Mouse (Mus musculus) neural tube, embryonic 10.5 days (tissue): ENCODE measurements around the gene Gsg1l.

Source experiments
- DNase-seq: peaks from one replicate; pipeline ENCODE4 v3.0.0-alpha.2; 2017; ENCODE audit warnings: low spot score; ENCODE audit errors: extremely low spot score

The Gsg1l gene

DNA sequence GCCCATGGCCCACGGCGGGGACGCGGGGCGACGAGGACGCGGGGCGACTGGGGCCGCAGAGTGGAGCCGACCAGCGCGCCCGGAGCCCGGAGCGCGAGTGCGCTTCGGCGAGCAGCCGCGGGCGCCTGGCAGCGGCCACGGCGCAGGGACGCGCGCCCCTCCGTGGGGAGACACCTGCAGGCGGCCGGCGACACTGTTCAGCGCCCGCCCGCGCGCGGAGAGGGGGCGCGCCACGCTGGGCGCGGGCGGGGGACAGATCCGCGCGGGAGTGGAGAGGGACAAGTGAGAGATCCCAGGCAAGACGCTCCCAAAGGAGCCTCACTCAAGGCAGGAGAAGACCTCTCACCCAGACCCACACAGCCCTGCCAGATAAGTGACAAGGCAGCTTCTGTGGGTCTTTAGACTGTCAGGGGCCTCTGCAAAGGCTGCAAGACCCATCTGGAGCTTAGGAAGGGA, at the start of gene Gsg1l:
Gene Gsg1l, minus strand, starts transcription at position 126 of the 456 bp plus-strand sequence.
- DNase-seq: no peak

DNA sequence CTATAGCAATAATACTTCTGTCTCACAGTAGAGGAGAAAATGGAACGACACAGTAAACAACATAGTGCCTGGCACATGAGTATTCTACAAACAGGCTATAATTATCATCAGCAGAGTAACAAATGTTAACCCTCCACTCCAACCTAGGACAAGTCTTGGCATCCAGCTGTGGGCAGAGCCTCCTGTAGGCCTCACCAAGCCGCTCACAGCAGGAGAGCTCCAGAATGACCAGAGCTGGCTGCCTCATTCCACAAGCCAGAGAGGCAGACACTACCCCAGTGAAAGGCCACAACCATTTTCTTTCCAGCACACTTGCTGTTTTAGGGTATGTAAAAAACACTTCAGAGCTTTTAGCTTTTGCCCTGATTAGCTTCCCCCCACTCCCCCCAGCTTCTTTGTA, 45.5 kb upstream of the Gsg1l start:
- no peak for DNase-seq

DNA sequence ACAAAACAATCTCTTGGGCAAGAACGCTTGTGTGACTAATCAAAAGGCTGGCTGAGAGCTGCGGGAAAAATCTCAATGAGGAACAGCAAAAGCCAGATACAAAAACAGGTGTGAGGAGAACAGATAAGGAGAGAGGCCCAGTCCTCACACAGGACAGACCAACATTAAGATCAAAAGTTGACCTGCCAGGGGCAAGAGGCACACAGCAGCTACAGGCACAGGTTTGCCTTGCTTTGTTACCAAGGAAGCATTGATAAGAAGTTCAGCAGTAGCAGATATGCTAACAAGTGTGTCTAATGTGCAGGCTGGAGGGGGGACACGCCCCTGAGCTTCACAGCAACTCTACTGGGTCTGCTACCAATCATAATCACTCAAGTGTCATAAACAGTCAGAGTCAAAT, 44.3 kb upstream of the Gsg1l start:
- no peak for DNase-seq

DNA sequence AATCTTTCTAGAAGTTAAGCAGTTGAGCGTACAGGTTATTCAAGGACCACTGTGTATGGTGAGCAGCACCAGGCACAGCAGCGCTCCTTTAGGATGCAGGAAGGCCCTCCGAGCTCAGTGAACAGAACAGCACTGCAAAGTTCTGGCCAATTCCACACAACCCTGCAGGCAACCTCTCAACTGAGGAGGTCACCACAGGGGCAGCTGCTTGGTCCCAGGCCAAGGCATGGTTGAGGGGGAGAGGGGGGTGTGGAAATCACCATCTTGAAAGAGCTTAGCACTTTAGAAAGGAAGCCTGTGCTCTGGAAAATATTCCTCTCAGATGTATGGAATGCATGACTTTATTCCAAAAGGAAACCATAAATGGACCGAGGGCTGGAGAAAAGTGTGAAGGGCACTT, 39.3 kb upstream of the Gsg1l start:
- DNase-seq: no peak

DNA sequence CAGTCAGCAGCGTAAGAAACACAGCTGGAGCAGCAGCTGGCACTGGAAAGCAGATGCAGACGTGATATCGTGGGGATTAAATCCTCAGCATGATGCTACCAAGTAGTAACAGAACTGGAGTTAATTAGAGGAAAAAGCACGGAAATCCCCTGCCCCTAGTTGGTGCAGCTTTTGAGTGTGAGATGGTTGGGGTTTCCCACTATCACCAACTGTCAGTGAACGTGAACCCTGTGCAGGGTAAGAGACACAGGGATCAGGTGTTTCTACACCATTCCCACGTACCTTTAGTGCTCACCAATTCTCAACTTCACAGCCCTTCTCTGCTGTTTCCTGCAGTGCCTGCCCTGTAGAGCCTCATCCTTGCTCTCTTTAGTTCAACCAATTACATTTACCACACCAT, 37.6 kb upstream of the Gsg1l start:
- no peak for DNase-seq

DNA sequence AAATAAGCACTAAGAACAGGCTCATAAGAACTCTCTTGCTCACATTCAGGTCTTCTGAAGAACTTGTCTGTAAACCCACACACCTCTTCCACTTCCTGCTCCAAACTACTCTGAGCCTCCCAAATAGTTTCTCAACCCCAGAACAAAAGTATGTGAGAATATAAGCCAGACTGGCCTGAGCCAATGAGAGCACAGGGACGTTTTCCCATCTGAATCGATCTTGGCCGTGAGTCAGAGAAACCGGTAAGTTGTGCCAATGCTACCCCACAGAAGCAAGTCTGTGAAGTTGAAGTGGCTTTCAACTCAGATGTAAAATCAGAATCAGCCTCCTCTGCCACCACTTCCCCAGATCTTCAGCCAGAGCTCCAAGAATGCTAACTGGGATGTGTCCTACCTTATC, 31.1 kb upstream of the Gsg1l start:
- DNase-seq: no peak

DNA sequence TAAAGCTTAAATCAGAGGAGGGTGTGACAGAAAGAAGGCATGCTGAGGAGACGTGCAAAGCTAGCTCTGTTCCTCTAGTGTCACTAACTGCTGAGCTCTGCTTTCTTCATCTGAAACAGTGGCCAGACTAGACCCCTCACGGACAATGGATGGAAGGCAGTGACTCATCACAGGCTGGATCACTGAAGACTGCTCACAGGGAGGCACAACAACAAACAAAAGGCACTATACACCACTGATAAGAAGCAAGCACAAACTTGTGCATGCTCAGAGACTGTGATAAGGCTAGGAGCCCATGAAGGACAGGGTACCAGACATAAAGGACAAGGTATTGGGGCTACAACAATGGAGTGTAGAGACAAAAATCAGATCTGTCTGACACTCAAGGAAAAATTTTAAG, 29.0 kb upstream of the Gsg1l start:
- DNase-seq: no peak

DNA sequence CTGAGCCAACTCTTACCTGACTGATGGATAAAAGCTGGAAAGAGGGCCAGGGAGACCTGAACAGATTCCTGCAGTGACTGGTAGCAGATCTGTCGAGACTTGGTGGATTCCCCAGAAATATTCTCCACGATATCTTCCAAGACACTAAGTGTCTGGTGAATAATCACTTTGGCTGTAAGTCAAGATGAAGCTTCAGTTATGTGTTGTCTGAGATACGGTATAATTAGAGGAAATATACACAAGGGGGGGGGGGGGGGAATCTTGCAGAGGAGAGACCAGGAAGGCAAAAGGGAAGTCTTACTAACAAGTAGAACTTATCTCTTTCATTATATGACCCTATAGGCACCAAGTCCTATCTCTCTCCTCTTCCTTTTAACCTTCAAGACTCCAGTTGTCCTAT, 27.7 kb upstream of the Gsg1l start:
- no peak for DNase-seq

DNA sequence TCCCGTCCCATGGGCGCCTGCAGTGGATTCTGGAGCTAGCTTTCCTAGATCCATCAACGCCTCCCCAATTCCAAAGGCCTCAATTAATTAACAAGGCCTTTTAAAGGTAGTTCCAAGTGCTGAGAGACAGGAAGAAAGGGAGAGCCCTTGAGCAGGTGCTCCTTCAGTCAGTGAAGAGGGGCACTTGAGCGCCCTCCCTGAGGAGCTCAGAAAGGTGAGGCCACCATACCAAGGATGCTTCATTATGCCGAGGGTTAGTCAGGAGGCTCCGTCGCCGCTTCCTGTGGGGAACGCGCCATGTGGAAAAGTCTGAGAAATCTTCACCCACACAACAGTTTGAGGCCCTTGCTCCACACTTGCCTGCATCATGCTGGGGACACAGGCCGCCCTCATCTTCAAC, 18.2 kb upstream of the Gsg1l start:
- DNase-seq: no peak

DNA sequence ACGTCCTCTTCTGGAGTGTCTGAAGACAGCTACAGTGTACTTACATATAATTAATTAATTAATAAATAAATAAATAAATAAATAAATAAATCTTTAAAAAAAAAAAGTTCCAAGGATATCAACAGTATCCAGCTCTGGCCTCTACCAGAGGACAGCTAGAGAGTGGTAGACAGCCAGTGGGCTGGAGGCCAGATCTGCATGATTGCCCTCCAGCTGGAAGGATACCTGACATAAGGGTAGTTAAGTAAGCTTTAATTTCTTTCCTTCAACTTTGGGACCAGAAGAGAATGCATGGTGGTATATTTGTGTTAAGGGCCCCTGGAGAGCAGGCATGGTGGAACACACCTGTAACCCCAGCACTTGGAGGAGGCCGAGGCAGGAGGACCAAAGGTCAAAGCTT, 17.6 kb upstream of the Gsg1l start:
- no peak for DNase-seq

DNA sequence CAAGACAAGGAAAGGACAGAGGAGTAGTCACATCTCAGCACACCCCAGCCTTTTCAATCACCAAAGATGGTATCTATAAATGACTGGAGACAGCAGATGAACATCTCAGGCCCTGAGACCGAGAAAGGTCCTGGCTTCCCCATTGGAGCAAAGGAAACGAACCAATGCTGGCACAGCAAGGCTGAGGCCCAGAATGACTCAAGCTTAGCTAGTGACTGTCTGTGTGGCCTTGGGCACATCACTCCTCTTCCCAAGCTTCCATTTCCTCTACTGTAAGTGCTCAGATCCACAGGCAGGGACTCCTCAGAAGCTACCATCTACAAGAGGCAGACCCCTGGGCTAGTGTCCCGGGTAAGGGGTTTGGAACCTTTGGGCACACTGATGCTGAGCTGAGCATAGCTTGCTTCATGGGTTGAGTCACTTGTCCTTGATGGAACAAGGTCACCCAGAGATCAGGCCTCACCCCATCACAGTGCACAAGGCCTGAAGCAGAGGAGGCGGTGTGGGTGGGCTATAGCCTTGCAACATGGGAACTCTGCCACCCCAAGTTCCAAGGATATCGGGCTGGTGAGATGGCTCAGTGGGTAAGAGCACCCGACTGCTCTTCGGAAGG, 17.1 kb upstream of the Gsg1l start:
- no peak for DNase-seq

DNA sequence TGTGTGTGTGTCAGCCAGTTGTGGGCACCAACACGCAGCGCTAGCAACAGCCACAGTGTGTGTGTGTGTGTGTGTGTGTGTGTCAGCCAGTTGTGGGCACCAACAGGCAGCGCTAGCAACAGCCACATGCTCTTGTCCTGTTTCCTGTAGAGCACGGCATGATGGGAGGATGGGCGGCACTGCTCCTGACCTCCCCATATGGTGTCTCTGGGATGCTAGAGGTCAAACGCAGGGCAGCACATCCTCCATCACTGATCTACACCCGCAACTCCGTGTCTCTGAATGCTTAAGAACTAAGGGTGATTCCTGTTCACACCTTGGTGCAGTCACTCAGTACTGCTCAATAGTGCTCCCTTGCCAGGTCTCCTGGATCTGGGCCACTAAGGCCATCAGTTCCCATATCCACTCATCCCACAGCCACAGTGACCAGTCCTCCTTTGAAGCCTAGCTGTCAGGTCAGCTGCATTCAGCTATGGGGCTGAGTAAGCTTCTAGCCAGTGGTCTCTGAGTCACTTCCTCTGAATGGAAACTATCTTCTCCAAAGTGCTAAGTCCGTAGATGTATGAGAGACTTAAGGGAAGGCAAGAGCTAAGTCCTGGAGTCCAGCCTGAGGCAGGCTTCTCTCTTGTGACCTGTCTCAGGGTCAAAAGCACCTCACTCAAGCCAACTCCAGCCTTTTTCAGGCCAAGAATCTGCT, 15.2 kb upstream of the Gsg1l start:
- no peak for DNase-seq

DNA sequence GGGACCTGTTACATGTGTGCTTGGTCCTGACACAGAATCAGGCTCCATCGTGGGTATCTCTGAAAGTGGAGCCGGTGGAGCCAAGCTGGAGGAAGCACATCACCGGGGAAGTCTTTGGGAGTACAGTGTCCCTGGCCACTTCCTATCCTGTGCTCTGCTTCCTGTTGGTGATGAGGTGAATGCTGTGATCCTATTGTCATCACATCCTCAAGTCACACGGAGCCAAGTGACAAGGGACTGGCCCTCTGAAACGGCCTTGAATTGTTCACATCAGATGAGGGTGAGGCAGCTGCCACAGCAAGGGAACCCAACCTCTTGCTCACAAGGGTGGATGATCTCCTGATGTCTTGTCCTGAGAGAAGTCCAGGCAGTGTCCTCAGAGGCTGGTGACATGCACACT, 14.4 kb upstream of the Gsg1l start:
- DNase-seq: no peak

DNA sequence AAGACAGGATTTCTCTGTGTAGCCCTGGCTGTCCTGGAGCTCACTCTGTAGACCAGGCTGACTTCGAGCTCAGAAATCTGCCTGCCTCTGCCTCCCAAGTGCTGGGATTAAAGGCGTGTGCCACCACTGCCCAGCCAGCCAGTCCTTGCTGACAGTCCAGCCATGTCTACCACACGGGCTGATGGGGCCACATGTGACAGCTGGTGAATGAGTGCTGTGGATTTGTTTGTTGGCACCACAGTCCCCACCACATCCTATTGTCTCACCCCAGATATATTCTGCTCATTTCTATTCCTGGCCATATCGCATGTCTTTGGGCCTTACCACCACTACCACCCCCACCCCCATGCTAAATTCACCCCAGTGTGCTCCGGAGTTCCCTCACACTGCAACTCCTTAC, 12.5 kb upstream of the Gsg1l start:
- DNase-seq: no peak

DNA sequence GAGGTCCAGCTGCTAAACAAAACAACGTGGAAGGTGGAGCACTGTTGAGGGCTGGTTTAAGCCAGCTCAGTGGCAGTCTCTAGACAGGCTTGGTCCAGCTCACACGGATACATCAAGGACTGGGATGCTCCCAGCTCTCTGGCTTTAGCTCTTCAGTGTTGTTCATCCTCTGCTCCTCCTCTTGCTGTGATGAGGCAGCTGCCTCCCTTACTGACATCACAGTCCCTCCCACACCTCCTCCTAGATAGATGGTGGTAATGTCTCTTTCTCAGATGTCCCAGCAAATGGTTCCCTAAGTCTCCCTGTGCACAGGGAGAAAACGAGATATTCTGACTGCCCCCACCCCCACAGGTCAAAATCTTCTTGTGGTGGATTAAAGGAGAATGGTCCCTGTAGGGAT, 11.0 kb upstream of the Gsg1l start:
- DNase-seq: no peak

DNA sequence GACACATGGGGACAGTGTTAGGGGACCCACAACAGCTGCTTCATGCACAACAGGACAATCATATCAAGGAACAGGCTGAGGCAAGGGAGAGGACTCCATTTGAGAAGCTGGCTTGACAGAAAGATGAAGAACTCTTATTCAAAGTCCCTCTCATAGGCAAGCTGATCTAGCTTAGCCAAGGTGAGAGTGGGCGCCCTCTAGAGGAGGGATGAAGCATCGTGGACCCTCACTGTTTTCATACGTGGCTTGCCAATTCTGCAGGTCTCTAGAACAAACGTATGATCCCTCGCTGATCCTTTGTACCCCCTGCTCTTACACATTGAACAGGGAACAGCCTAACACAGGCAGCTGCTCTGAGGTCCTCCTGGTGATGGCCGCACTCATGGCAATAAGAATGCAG, 7.6 kb upstream of the Gsg1l start:
- DNase-seq: peak; percentile 55

DNA sequence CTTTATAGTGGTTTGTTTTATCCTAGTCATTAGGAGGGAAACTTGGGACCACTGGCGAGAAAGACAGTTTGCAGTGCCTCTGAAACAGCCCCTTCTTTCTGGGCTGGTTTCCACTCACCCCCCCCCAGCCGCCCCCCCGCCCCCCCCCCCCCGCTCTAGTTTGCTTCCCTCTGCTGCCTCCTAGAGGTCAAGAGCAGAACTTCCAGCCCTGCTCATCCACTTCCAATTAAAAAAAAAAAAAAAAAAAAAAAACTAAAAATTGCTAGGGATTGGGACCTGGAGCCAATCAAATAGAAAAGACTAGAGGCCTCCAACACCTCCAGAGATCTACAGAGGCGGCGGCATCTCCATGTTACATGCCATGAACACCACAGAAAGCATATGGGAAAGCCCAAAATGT, 5.9 kb upstream of the Gsg1l start:
- DNase-seq: no peak

DNA sequence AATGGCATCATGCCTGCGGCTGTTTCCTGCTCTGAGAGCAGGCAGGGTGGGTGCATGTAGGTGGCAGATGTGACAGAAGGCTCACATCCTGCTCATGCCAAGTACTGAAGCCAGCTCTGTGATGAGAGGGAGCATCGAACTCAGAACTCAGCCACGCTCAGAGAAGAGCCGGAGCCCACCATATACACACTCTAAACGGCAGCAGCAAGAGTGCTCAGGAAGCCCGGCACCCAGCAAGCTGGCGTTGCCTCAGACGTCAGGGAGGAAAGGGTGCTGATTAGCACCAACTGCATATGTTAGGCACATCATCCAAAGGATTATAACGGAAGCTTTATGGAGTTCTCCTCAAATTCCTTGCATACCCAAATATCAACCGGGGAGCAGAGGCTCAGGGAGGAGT, 5.4 kb upstream of the Gsg1l start:
- DNase-seq: no peak

DNA sequence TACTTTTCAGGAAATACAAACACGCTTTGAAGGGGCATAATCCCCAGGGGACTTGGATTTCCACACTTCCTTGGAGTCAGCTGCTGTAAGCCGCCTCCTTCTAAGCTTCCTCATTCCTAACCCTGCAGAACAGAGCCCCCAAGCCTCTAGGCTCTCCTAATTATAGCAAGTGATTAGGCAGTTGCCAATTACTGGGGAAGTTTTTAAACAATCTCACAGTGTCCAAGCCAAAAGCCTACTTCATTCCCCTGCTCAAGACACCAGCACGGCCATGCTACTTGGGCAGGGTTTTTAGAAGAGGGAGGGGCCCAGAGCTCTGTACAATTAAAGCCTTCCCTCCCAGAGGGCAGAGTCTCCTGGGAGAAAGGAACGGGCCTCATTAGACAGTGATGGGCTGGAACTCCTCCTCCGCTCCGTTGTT, 4.1 kb upstream of the Gsg1l start:
- DNase-seq: no peak

DNA sequence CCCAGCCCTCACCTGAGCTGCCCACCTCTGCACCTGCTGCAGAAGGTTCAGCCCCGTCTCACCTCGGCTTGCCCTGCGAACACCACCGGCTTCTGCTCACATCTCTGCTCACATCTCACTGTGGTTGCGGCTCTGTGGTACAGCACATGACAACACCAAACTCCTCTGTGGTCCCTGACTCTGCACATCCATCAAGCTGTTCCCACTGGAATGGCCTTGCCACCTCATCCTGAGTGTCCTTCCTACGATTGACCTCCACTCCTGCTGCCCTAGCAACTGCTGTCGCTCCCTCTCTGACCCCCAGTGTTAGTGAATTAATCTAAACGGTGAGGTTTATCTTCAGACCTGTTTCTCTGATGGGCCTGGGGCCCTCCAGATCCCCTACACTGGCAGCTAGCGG, 2.9 kb upstream of the Gsg1l start:
- DNase-seq: no peak

DNA sequence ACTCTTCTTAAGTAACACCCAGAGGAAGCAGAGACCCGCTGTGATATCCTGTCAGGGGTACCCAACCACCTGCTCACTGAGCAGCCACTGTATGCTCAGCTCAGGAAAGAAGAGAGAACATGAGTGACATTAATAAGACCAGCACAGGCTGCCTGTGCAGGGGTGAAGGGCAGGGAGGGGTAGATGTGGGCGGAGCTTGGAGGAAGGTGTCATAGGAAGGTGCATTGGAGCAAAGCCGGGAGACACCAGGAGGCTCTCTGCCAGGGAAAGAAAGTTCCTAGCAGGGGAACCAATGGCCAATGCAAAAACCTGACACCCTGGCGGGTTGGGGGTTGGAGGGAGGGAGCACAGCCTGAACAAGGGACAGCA, 1.8 kb upstream of the Gsg1l start:
- no peak for DNase-seq

DNA sequence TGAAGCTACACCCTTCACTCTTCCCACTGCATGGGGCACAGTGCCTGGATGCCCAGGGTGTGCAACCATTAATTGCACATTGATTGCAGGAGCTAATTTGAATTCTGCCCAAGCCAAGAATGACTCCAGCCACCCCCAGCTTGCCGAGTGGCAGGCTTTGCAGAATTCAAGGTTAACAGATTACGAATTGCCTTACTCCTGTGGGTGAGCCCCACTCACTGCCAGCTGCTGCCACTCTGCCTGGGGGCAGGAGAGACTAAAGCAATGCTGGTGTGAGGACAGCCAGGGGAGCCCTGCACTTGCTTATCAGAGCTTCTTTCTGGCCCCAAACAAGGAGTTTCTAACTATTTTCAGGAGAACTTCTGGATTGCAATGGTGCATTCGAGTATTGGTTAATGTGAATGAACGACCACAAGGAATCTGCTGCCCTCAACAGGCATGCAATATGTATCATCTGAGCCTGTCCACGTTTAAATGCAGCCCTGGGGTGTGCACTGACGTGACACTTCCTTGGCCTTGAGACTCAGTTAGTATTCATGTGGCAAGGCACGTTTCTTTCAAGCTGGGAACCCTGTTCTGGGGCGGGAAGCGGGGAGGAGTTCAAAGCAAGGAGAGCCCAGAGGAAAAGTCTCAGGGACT, 1.2 kb upstream of the Gsg1l start:
- DNase-seq: no peak

DNA sequence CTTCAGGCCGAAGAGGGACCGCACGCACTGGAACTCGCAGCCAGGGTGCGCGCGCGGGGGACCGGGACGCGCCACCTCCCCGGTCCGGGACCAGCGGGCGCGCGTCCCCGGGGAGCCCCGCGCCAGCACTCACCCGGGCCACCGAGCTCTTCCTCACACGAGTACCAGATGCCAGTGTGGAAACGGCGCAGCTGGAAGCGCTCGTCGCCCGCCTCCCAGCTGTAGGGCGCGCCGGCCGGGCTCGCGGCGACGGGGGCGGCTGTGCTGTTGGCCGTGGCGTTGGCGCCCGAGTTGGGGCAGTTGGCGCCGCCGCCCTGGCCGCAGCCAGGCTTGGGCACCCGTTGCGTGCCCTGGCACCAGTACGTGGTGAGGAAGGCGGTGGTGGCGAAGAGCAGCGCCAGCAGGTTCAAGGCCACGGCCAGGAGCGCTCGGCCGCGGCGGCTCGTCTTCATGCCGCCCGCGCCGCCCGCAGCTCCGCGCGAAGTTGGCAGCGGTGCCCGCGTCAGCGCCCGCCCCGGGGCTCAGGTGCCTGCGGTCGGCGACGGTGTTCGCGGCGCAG, 405 bp downstream of the Gsg1l start:
- peak; percentile 35 for DNase-seq
